Mouse (Mus musculus): ENCODE results near the gene Rgs10.

Gene Rgs10

GRCm38 (mm10) chr7:128417930-128418779, at the start of gene Rgs10:
Rgs10 (minus strand) TSS chr7:128418758.
- peak; percentile 44 for DNase-seq (ENCODE audit: low spot score)

- DNase-seq (ENCODE audit: low spot score): no peak
Observed at GRCm38 (mm10) chr7:128462406-128462805, 43.8 kb upstream of the Rgs10 start.

GRCm38 (mm10) chr7:128461285-128462215, 43.0 kb upstream of the Rgs10 start, which contains the start of gene Tial1:
Tial1 (minus strand) TSS chr7:128461717.
- peak; percentile 90 for DNase-seq (ENCODE audit: low spot score)

GRCm38 (mm10) chr7:128460865-128461228, 42.3 kb upstream of the Rgs10 start:
- DNase-seq (ENCODE audit: low spot score): peak; percentile 12

- peak; percentile 14 for DNase-seq (ENCODE audit: low spot score)
Observed at GRCm38 (mm10) chr7:128460131-128460864, 41.7 kb upstream of the Rgs10 start.

- no peak for DNase-seq (ENCODE audit: low spot score)
Observed at GRCm38 (mm10) chr7:128459791-128460130, 41.2 kb upstream of the Rgs10 start.

GRCm38 (mm10) chr7:128458011-128458410, 39.5 kb upstream of the Rgs10 start:
- DNase-seq (ENCODE audit: low spot score): no peak

- DNase-seq (ENCODE audit: low spot score): no peak
Observed at GRCm38 (mm10) chr7:128452731-128453130, 34.2 kb upstream of the Rgs10 start.

- no peak for DNase-seq (ENCODE audit: low spot score)
Observed at GRCm38 (mm10) chr7:128440584-128440983, 22.0 kb upstream of the Rgs10 start.

- no peak for DNase-seq (ENCODE audit: low spot score)
Observed at GRCm38 (mm10) chr7:128439251-128439650, 20.7 kb upstream of the Rgs10 start.

GRCm38 (mm10) chr7:128438131-128438530, 19.6 kb upstream of the Rgs10 start:
- no peak for DNase-seq (ENCODE audit: low spot score)

GRCm38 (mm10) chr7:128433213-128433612, 14.7 kb upstream of the Rgs10 start:
- no peak for DNase-seq (ENCODE audit: low spot score)

GRCm38 (mm10) chr7:128432574-128432973, 14.0 kb upstream of the Rgs10 start:
- DNase-seq (ENCODE audit: low spot score): no peak

GRCm38 (mm10) chr7:128422491-128422890, 3.9 kb upstream of the Rgs10 start:
- DNase-seq (ENCODE audit: low spot score): no peak

- DNase-seq (ENCODE audit: low spot score): no peak
Observed at GRCm38 (mm10) chr7:128421701-128422100, 3.1 kb upstream of the Rgs10 start.

- no peak for DNase-seq (ENCODE audit: low spot score)
Observed at GRCm38 (mm10) chr7:128419690-128420089, 1.1 kb upstream of the Rgs10 start.

GRCm38 (mm10) chr7:128417226-128417929, 1.2 kb downstream of the Rgs10 start:
- no peak for DNase-seq (ENCODE audit: low spot score)

- DNase-seq (ENCODE audit: low spot score): no peak
Observed at GRCm38 (mm10) chr7:128416664-128417063, 1.9 kb downstream of the Rgs10 start.

- DNase-seq (ENCODE audit: low spot score): no peak
Observed at GRCm38 (mm10) chr7:128414433-128414832, 4.1 kb downstream of the Rgs10 start.

GRCm38 (mm10) chr7:128412071-128412833, 6.3 kb downstream of the Rgs10 start:
- no peak for DNase-seq (ENCODE audit: low spot score)

Data from ovary, postnatal 14 days (tissue).